Comparison of ENCODE assay signal across 10 mouse cellular contexts in the genomic region with DNA sequence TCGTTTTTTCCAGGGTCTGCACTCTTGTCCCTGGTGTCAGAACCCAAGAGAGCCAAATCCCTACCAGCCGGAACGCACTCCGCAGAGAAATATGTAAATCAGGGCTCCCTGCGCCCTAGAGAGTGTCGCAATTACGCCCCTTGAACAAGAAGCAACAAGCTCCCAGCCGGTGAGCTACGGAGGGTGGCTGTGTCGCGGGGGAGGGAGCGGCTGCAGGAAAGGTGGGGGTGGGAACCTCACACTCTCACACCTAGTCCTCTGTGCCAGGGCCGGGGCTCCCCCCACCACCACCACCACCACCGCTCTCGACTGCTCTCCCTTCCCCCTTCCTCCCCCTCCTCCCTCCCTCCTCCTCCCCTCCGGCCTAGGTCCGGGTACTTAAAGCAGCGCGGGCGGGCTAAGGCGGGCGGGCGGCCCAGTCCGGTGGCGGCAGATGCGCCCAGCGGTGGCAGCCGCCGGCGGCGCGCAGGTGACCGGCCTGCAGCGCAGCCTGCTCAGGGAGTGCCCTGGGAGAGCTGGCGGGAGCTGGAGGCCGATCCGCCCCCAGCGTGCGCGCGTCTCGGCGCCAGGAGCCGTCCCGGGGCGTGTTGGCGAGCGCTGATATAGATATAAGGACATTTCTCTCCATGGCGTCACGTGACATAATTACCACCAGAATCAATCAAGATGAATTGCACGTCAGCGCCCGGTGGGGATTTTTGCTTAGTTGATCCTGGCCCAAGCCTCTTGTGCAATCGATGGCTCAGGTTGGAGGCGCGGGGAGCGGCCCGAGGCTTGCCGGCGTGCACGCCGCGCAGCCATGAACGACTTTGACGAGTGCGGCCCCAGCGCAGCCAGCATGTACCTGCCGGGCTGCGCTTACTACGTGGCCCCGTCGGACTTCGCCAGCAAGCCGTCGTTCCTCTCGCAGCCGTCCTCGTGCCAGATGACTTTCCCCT. TPM values are rescaled to one million over a fixed set of nuclear protein-coding genes. Genes with fewer than 3 reads are reported as not detected.
DNase-seq lines count a peak whose midpoint lies in the region; ATAC-seq and TF ChIP-seq lines count a peak whose summit lies in the region.
"Had no signal": no experiment of that assay in that cellular context is flagged by ENCODE, and none has a peak within 500 bp of the region (broad histone marks: within the 10 kb centered on the region; RNA-seq: fewer than 3 reads in every experiment).

No protein-coding gene starts in this region.

- WGBS in forebrain, embryonic 16.5 days: under 1% methylated on average over 67 of the region's 78 CpGs
- WGBS in limb, embryonic 14.5 days: under 1% methylated on average over 69 of the region's 78 CpGs

- H3K9me3 ChIP-seq in forebrain, embryonic 16.5 days (ENCODE audit: control insufficient read depth, low read length): no peaks in the 10 kb centered on the region
- H3K9me3 ChIP-seq in limb, embryonic 14.5 days (ENCODE audit: control insufficient read depth, low read length): no peaks in the 10 kb centered on the region

- peaks cover 19% of the 10 kb centered on the region for H3K4me1 ChIP-seq in forebrain, embryonic 16.5 days (replicated peaks; ENCODE audit: control insufficient read depth, insufficient read depth, low read length)
- H3K4me1 ChIP-seq in limb, embryonic 14.5 days (ENCODE audit: control insufficient read depth, insufficient read depth, low read length): peaks cover 5% of the 10 kb centered on the region; the same call in 1 of the 2 replicates

- peak; percentile 28 for DNase-seq in thymus, postnatal 4 days
- no peak for DNase-seq in thymus, postnatal 0 days (ENCODE audit: low spot score)
- peak; percentile 73 for DNase-seq in limb, embryonic 14.5 days (ENCODE audit: low spot score)
- peak; percentile 19 for DNase-seq in testis, postnatal 14 days (ENCODE audit: low spot score)
- no peak for DNase-seq in adrenal gland, postnatal 10 days
- DNase-seq in right cerebral cortex, postnatal 36 days (ENCODE audit: low spot score in 2 of 2): no peak
- DNase-seq: thymus, postnatal 25 days had no signal

- no peak overlapping the region for H3K4me2 ChIP-seq in forebrain, embryonic 16.5 days (ENCODE audit: low read length)
- peak overlapping the region; percentile 96 for H3K4me2 ChIP-seq in limb, embryonic 14.5 days (replicated peaks; ENCODE audit: low read depth, low read length, severe bottlenecking)

- peaks cover 91% of the 10 kb centered on the region for H3K27me3 ChIP-seq in forebrain, embryonic 16.5 days (replicated peaks; ENCODE audit: control insufficient read depth, insufficient read depth, low read length)
- H3K27me3 ChIP-seq in limb, embryonic 14.5 days (ENCODE audit: control insufficient read depth, insufficient read depth, low read length): peaks cover 33% of the 10 kb centered on the region

- H3K9ac ChIP-seq in forebrain, embryonic 16.5 days (replicated peaks; ENCODE audit: low read depth, low read length): no peak overlapping the region
- peak overlapping the region; percentile 99 for H3K9ac ChIP-seq in limb, embryonic 14.5 days (ENCODE audit: low read depth, low read length, severe bottlenecking)

- H3K27ac ChIP-seq in forebrain, embryonic 16.5 days (ENCODE audit: low read length): no peak overlapping the region
- peak overlapping the region; percentile 97 for H3K27ac ChIP-seq in limb, embryonic 14.5 days (replicated peaks; ENCODE audit: low read depth, low read length)
- H3K27ac ChIP-seq: macrophage had no signal

- peak; percentile 31; the same call in 1 of the 2 replicates for TF ChIP-seq POLR2A in limb, embryonic 14.5 days (IDR thresholded peaks at IDR 0.05; ENCODE audit: borderline replicate concordance, extremely low read depth, insufficient read depth, insufficient read length)

- H3K4me3 ChIP-seq in forebrain, embryonic 16.5 days (replicated peaks; ENCODE audit: low read length): peak overlapping the region; percentile 6; the same call in 1 of the 2 replicates
- H3K4me3 ChIP-seq in limb, embryonic 14.5 days (replicated peaks; ENCODE audit: low read length): peak overlapping the region; percentile 74

- ATAC-seq in forebrain, embryonic 16.5 days: no peak
- peak; percentile 53 for ATAC-seq in limb, embryonic 14.5 days (ENCODE audit: low FRiP score, low read depth)
- ATAC-seq in frontal cortex, adult (ENCODE audit: low TSS enrichment): no peak

- no peaks in the 10 kb centered on the region for H3K36me3 ChIP-seq in forebrain, embryonic 16.5 days (ENCODE audit: control insufficient read depth, insufficient read depth)
- H3K36me3 ChIP-seq in limb, embryonic 14.5 days (ENCODE audit: control insufficient read depth, insufficient read depth, low read length): peaks cover 13% of the 10 kb centered on the region

RNA-seq across cellular contexts. Expression of gene Hoxd11, which starts 2.5 kb away (rescaled TPM):
- polyA plus RNA-seq in thymus, postnatal 0 days (2015; fragmentation: Nextera tagmentation; extraction: Ambion mirVana): not detected in 2 replicates
- not detected in 2 replicates for polyA plus RNA-seq in forebrain, embryonic 16.5 days (2015; fragmentation: Nextera tagmentation; extraction: Ambion mirVana)
- 40.0 and 60.8 TPM in 2 replicates for polyA plus RNA-seq in limb, embryonic 14.5 days (2012; rRNA removed)
- polyA plus RNA-seq in limb, embryonic 14.5 days (2014; fragmentation: Nextera tagmentation; extraction: Ambion mirVana): 21.4 and 30.0 TPM in 2 replicates
- total RNA-seq in adrenal gland, postnatal 10 days (2021): not detected
- polyA plus RNA-seq: macrophage had no signal

RNA-seq across cellular contexts. Expression of gene Hoxd12, which starts 7.0 kb away (rescaled TPM):
- not detected in 2 replicates for polyA plus RNA-seq in thymus, postnatal 0 days (2015; fragmentation: Nextera tagmentation; extraction: Ambion mirVana)
- not detected in 2 replicates for polyA plus RNA-seq in forebrain, embryonic 16.5 days (2015; fragmentation: Nextera tagmentation; extraction: Ambion mirVana)
- 43.3 and 58.3 TPM in 2 replicates for polyA plus RNA-seq in limb, embryonic 14.5 days (2012; rRNA removed)
- 38.4 and 53.0 TPM in 2 replicates for polyA plus RNA-seq in limb, embryonic 14.5 days (2014; fragmentation: Nextera tagmentation; extraction: Ambion mirVana)
- not detected for total RNA-seq in adrenal gland, postnatal 10 days (2021)
- polyA plus RNA-seq: macrophage had no signal

RNA-seq across cellular contexts. Expression of gene Hoxd10, which starts 9.9 kb away (rescaled TPM):
- 0.14 TPM in 1 of 2 replicates, not detected in the other for polyA plus RNA-seq in thymus, postnatal 0 days (2015; fragmentation: Nextera tagmentation; extraction: Ambion mirVana)
- polyA plus RNA-seq in forebrain, embryonic 16.5 days (2015; fragmentation: Nextera tagmentation; extraction: Ambion mirVana): not detected in 2 replicates
- 37.9 and 39.4 TPM in 2 replicates for polyA plus RNA-seq in limb, embryonic 14.5 days (2012; rRNA removed)
- 18.3 and 26.1 TPM in 2 replicates for polyA plus RNA-seq in limb, embryonic 14.5 days (2014; fragmentation: Nextera tagmentation; extraction: Ambion mirVana)
- under 1 TPM; 0.15 to 0.27 TPM for total RNA-seq in adrenal gland, postnatal 10 days (2021)
- polyA plus RNA-seq: macrophage had no signal

RNA-seq across cellular contexts. Expression of gene Hoxd13, which starts 13.8 kb away (rescaled TPM):
- not detected in 2 replicates for polyA plus RNA-seq in thymus, postnatal 0 days (2015; fragmentation: Nextera tagmentation; extraction: Ambion mirVana)
- polyA plus RNA-seq in forebrain, embryonic 16.5 days (2015; fragmentation: Nextera tagmentation; extraction: Ambion mirVana): 0.10 TPM in 1 of 2 replicates, not detected in the other
- 109 and 150 TPM in 2 replicates for polyA plus RNA-seq in limb, embryonic 14.5 days (2012; rRNA removed)
- polyA plus RNA-seq in limb, embryonic 14.5 days (2014; fragmentation: Nextera tagmentation; extraction: Ambion mirVana): 54.6 and 70.5 TPM in 2 replicates
- total RNA-seq in adrenal gland, postnatal 10 days (2021): not detected
- polyA plus RNA-seq: macrophage had no signal

RNA-seq across cellular contexts. Expression of gene Hoxd9, which starts 15.7 kb away (rescaled TPM):
- polyA plus RNA-seq in thymus, postnatal 0 days (2015; fragmentation: Nextera tagmentation; extraction: Ambion mirVana): 0.28 and 0.52 TPM in 2 replicates
- not detected in 2 replicates for polyA plus RNA-seq in forebrain, embryonic 16.5 days (2015; fragmentation: Nextera tagmentation; extraction: Ambion mirVana)
- 19.6 and 25.7 TPM in 2 replicates for polyA plus RNA-seq in limb, embryonic 14.5 days (2012; rRNA removed)
- 7.6 and 8.7 TPM in 2 replicates for polyA plus RNA-seq in limb, embryonic 14.5 days (2014; fragmentation: Nextera tagmentation; extraction: Ambion mirVana)
- total RNA-seq in adrenal gland, postnatal 10 days (2021): 1 to 10 TPM; 4.6 TPM
- polyA plus RNA-seq: macrophage had no signal

Comparison
In these comparisons a context has a peak if more than half of its experiments do, and no peak if none do; other contexts are left out.
1. DNase-seq: peak in thymus, postnatal 4 days (single experiment), limb, embryonic 14.5 days (single experiment) and testis, postnatal 14 days (single experiment); none in thymus, postnatal 0 days (single experiment), adrenal gland, postnatal 10 days (single experiment) and right cerebral cortex, postnatal 36 days (0 of 2).
2. RNA of gene Hoxd11, which starts 2.5 kb away (polyA plus RNA-seq): 21.4 to 60.8 TPM in limb, embryonic 14.5 days; not detected in thymus, postnatal 0 days and not detected in forebrain, embryonic 16.5 days; every median in the first group is over 10 times any median in the second.
3. RNA of gene Hoxd12, which starts 7.0 kb away (polyA plus RNA-seq): 38.4 to 58.3 TPM in limb, embryonic 14.5 days; not detected in thymus, postnatal 0 days and not detected in forebrain, embryonic 16.5 days; every median in the first group is over 10 times any median in the second.
4. RNA of gene Hoxd10, which starts 9.9 kb away (polyA plus RNA-seq): 18.3 to 39.4 TPM in limb, embryonic 14.5 days; 0.14 TPM in thymus, postnatal 0 days and not detected in forebrain, embryonic 16.5 days; every median in the first group is over 10 times any median in the second.